Mouse (Mus musculus) yolk sac, embryonic 10.5 days (tissue): ENCODE measurements around the gene Myh7.

Source experiments
- DNase-seq: peaks from one replicate; pipeline ENCODE4 v3.0.0-alpha.2; 2017; ENCODE audit warnings: low spot score

Gene Myh7

DNA sequence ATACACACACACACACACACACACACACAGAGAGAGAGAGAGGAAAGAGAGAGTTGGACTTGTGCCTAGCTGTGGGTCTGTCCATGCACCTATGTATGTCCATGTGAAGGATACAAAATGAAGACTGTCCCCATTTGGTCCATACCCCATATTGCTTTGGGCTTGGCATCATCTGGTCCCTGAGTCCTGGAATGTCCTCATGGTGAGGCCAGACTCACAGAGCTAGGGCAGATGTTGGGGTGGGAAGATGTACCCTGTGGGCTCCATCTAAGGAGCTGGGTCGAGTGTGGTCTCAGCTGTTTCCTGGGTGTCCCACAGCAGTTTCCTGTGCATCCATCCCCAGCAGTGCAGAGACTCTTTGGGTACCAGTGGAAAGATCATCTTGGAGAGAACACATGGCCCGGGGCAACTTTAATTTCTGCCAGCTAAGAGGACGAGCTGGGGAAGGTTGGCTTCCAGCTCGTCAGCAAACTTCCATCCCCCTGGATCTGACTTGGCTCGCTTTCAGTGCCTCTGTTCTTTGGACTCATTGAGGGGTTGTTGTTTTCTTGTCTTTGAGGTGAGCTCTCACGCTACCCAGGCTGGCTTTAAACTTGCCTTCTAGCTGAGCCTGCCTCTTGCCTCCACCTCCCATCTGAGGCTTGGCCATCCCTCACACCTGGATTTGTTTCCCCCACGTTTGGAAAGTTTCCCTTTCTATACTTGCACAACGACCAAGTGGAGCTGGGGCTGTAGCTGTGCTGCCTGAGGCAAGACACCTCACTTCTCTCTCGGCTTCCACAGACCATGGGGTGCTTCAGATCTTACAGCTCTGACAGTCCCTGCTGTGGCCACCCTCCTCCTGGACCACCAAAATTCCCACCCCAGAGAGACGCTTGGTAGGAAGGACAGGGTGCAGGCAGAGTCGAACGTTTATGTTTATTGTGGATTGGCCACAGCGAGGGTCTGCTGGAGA is 53.1 kb downstream of the Myh7 start:
- DNase-seq = no peak

DNA sequence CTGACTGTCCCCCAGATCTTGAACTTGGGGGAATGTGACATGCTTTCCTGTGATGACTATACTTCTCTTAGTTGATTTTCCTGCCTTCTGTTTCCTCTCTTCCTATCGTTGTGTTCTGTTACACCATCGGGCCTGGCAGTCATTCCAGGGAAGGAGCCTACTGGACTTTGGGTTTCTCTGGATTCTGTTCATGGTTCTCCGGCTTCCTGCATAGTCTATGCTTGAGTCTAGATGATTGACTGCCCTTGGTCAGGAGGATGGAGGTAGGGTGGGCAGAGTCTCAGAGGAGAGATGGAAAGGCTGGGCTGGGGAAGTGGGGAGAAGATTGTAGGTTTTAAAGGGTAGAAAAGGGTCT is 54.3 kb downstream of the Myh7 start:
- no peak for DNase-seq

DNA sequence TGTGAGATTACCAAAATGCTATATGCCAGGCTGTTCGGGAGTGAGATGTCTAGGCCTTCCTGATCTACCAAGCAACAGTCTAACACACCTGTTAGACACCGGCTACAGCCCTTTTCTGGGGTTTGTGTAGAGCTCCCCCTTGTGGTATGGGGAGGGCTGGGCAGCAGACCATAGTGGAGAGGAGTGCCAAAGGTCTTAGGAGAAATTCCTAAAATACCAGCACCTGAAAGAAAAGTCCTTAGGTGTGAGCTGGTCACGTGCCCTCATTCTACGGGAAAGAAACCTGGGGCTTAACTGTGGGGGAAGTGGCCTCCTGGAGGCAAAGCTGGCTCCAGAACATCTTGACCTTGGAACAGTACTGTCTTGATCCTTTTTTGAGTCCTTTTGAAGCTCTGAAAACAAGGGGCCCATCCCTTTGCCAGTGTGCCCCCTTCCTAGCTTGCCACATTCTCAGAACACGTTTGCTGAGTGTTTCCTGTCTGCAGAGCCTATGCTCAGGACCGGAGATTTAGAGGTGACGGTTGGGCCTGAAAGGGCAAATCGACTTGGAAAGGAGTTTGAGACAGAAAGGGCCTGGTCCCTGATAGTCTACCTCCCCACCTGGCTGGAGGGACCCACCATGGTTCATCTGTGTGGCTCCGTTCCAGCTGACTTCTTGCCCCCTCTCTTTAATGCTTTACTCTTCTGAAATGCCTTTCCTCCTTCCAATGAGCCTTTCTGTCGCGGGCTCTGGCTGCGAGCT is 54.8 kb downstream of the Myh7 start:
- DNase-seq = peak; percentile 40

DNA sequence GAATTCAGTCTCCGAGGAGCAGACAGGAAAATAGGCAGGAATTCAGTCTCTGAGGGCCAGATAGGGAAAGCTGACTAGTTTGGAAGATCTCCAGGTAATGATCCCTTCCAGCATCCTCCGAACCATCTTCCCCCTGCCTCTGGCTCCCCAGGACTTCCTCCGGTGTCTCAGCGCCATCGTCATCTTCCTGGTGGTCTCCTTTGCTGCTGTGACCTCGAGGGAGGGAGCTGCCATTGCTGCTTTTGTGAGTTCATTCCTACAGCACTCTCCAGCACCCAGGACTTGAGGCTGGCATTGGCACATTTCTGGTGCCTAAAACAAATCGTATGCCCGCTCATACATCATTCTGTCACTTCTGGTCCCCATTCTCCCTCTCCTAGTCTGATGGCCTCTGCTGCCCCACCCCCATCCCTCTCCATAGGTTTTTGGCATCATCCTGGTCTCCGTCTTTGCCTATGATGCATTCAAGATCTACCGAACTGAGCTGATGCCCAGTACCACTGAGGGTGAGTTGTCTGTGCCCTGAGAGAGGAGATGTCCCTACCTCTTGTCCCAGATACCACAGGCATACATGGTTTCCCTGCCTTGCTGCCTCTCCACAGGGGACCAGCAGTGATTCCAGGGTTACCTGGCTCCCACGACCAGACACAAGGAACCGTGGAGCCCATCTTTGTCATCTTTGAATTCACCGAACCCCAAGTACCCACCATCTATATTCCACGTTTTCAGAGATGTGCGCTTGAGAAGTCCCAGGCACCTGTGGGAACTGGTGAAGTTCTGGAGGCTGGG is 55.8 kb downstream of the Myh7 start:
- DNase-seq = no peak

DNA sequence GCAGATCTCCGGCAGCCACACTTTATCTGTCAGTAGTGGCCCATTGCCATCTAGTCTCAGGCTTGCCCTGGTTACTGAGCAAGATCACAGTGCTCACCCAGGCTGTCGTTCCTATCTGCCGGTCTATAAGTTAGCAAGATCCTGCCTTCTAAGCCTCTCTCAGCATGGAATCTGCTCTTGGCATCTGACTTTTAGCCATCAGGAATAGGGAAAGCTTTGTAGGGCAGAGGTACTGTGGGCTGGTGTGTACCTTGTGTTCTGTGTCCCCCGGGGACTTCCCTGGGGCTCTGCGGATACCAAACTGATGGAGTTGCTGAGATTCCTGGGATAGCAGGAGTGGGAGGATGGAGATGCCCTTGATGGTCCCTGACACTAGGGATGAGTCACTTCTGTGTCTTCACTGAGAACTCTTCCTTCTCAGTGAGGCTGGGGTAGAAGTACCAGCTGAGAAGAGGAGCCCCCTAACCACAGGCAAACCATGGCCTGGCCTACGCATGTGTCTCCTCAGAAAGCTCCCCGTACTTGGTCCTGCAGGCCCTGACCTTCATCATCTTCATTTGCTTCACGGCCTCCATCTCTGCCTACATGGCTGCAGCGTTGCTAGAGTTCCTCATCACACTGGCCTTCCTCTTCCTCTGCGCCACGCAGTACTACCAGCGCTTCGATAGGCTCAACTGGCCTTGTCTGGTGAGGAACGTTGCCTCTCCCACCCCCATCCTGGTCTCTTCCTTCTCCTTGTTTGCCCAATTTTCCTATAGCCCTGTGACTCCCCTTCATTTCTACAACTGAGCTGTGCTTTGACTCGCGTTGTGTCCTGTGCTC is 56.9 kb downstream of the Myh7 start:
- DNase-seq = no peak

DNA sequence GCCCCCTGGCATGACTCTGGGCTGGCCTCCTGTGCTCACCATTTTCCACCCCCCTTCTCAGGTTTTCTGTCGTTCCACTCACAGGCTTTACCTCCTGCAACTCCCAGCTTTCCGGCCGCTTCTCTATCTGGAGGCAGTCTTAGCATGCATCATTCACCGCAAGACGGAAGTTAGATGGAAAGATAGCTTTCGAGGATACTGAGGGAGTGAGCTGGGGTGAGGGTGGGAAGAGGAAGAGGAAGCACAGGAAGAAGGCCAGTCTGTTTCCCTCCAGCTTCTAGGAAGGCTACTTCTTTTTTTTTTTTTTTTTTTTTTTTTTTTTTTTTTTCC is 57.6 kb downstream of the Myh7 start:
- no peak for DNase-seq

DNA sequence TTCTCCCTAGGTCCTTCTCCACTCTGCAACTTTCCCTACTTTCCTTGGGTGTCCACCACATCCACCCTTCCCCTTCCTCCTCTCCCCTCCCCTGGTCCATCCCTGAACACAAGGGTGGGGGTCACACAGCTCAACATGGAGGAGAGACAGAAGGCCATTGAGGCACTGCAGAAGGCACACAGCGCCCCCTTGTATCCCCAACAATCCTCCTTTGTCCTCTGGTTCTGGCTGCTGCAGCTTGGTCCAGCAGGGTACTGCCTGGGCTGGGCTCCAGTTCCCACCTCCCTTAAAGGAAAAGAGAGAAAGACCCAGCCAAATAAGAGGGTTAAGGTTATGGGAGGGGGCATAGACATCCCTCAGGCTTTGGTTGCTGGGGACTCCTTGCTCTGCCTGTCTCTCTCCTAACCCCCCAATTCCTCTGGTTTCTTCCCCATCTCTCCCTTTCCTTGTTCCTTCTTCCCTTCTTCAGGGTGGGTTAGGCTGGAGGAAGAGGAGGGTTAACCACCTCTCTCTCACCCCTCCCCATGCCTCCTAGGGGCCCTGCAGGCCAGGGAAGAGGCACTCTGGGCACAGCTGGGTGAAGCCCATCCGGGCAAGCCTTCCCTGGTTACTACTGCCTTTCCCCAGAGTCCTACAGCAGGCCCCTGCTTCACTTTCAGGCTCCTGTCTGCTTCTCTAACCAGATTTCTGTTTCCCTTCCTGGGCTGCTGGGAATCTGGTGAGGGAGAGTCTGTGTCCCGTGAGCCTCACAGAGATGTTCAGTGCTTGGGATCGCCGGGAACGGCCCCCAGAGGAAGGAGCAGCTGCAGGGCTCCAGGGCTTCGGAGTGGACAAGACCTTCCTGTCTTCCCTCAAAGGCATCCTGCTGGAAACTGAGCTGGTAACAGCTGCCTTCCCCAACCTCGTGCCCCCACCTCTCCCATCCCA is 58.3 kb downstream of the Myh7 start, which contains the start of gene Cmtm5:
Cmtm5 (plus strand) TSS at position 358 of the 927 bp plus-strand sequence.
- no peak for DNase-seq

DNA sequence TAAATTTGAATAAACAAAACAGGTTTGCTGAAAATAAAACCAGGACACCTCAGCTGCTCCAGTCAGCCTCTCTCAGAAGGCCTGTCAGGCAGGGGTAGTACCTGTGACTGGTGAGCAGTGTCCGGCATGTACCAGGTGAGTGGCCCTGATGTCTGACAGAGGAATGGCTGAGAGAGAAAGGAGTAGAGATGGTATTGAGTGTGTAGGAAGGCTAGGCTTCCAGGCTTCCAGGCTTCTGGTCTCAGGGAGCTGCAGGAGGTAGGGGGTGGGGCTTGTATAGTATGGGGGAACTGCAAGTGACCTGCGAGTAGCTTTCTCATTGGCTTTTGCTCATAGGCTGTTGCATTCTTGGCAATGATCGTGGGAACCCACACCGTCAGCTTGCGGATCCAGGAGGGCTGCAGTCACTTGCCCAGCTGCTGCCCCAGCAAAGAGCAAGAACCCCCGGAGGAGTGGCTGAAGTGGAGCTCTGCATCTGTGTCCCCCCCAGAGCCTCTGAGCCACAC is 61.7 kb downstream of the Myh7 start, which contains the start of gene Il25:
Il25 (plus strand) TSS at position 51 of the 506 bp plus-strand sequence.
- DNase-seq = no peak

DNA sequence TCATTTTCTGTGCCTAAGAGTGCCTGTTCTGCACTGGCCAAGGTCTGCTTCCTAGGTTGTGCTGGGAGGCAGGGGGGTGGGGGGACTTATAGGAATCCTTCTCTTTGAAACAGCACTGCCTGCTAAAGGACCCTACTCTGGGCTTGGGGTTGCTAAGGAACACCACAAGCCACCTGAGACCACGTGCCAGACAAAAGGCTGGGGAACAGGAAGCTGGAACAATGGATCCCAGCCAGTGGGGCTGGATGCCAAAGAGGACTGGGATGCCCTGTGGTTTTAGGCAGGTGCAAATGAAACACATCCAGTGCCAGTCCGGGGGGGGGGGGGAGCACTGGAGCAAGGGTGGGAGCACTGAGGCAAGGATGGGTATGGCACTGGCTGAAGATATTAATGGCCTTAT is 64.0 kb downstream of the Myh7 start:
- DNase-seq = no peak

DNA sequence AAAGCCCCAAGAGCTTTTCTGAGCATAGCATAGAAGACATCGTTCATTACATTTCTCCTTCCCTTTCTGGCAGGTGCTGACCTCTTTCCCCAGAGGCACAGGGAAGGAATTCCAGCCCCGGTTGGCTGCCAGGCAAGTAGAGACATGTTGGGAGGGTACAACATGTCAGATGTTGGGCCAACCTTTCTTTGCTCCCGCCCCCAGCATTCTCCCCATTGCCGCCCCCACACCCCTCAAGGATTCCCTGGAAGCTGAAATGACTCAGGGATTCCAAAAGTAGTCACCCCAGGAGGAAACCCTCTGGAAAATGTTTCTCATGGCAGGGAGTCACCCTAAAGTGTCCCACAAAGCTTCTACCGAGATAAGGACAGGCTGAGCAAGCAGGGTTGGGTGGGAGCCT is 64.6 kb downstream of the Myh7 start:
- no peak for DNase-seq

DNA sequence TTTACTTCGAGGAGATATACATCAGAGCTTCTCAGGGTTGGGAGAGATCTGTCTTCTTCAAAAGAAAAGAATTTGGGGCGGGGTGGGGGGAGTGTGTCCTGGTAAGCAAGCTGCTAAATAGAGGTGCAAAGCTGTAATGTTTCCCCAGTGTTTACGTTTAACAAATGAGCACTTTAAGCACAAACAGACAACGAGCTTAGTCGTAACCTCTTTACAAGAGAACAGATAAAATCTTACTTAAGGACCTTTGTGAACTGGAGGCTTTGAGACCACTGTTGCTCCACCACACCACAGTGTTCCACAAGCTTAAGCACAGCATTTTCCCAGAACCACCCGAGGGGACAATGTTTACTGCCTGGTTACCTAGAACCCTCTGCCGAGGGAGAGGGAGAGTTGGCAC is 67.1 kb downstream of the Myh7 start:
- no peak for DNase-seq

DNA sequence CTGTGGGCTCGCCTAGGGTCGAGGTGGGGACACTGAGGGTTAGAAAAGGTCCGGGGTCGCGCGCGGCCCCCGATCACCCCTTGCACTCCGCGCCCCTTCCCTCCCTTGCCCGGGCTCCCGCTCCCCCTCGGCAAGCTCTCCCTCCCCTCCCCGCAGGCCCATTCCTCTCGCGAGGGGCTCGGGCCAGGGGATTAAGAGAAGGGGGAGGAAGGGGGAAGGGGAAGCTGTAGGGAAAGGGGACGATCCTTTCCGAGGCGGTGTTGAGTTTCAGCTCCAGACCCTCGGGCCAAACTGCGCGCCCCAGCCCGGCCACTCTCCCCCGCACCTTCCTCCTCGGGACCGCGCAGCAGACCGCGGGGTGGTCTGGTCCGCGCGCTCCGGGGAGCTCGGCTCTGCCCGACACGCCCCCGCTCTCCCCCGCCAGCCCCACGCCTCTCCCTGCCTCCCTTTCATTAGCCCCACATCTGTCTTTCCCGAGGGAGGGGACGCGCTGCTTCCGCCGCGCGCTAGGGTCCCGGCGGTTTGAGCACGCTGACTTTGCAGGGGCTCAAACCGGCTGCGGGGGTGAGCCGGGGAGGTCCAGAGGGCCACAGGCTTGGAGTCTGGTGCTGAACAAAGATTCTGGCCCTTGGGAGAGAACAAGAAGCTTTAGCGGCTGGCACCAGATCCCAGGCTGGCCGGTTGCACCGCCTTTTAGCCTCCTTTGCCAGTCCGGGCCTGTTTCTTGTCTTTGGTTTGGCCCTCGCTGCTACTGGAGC is 67.8 kb downstream of the Myh7 start:
- peak; percentile 77 for DNase-seq

DNA sequence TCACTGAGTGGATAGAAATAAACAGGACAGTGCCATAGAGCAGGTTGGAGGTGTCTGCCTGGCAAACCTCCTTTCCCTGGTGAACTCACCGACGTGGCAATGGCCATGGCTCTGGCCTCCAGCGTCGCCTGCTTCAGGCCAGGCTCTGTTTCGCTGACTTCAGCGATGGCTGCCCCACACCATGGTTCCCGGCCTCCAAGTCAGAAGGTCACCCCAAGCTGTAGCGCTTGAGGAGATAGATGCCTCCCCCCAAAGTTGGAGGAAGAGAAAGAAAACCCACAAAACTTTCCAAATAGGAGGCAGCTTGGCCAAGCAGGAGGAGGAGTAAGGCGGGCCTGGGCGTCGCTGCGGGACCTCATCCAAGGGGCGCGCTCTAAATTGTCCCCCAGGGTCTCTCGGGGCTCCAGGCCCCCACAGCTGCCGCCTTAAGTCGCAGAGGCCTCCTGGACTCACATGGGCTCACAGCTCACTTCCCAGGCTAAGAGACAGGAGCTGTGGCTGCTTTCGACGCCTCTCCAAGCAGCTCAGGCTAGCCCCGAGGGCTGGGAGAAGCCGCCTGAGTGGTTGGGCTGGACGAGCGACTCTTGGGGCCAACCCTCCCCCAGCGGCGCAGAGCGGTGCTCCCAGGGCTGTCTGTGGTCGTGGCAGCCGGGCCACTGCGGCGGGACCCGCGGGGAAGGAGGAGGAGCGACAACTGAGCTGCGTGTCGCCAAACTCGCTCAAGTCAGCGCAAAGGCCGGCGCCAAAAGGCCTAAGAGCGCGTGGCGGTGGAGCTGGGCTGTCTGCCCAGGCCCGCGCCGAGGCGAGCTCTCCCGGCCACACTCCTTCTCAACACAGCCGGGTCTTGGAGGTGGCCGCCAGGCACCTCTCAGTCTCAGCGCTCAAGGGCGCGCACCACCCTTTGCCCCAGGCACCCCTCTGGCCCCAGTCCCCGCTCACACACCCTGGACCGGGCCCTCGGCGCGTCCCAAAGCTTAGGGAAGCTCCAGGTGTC is 68.8 kb downstream of the Myh7 start, which contains the start of gene Efs:
Efs (minus strand) TSS at position 778 of the 994 bp plus-strand sequence.
- peak; percentile 51 for DNase-seq

DNA sequence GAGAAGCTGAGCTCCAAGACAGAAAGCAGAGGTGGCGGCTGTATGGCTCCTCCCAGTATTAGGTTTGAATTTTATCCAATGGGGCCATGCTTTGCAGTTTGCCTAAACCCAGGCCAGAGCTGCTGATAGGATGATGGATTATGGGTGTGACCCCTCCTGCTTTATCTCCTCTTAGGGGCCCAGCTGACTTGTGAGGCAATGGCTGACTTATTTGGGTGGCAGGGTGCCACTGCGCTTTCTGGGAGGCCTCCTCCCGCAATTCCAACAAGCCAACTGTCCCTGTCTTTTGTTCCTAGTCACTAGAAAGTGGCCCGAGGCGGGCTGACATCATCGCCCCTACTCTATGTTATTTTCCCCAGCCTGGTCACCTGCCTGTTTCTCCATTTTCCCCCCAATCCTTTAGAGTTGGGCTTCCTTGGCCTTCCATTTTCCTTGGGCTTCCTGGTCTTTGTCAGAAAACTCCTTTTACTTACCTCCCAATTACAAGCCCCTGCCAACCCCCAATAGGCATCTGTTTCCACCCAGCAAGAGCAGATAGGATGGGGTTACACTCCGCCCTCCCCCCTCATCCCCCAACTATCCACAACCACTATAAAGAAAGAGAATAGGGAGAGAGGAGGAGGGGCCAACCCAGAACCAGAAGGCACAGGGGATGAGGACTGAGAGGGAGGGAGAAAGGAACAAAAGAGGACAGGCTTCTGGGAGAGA is 69.6 kb downstream of the Myh7 start:
- DNase-seq = peak; percentile 29
